Mouse (Mus musculus) hindbrain, embryonic 11.5 days (tissue): ENCODE data around the gene Syp. TPM values are rescaled to one million over a fixed set of nuclear protein-coding genes. Genes with fewer than 3 reads are reported as not detected.

Source experiments
- ATAC-seq: fragments of 200-750 bp; cut with Nextera tagmentation; 2 replicates; pipeline ENCODE4 v1.8.0; 2017; ENCODE audit warnings: mild to moderate bottlenecking, moderate TSS enrichment, moderate library complexity; ENCODE audit not compliant: low FRiP score
- DNase-seq: peaks from one replicate; pipeline ENCODE4 v3.0.0-alpha.2; 2015; ENCODE audit warnings: low spot score
- H3K27ac ChIP-seq: fragments of 300-500 bp; sonication (generic); 2 replicates; pipeline ENCODE4 v1.5.1; 2014; ENCODE audit warnings: mild to moderate bottlenecking, low read depth, low read length
- H3K27me3 ChIP-seq: fragments of 300-500 bp; sonication (generic); 2 replicates; pipeline ENCODE4 v1.6.1; 2014; ENCODE audit warnings: mild to moderate bottlenecking, low read length, moderate library complexity, mixed read lengths; ENCODE audit not compliant: control insufficient read depth, insufficient read depth
- H3K36me3 ChIP-seq: fragments of 300-500 bp; sonication (generic); 2 replicates; pipeline ENCODE4 v1.6.1; 2014; ENCODE audit warnings: mild to moderate bottlenecking, low read length, moderate library complexity, mixed read lengths; ENCODE audit not compliant: control insufficient read depth, insufficient read depth
- H3K4me1 ChIP-seq: fragments of 300-500 bp; sonication (generic); replicated peaks from 2 replicates; pipeline ENCODE4 v1.6.1; 2014; ENCODE audit warnings: low read length, mixed read lengths; ENCODE audit not compliant: control insufficient read depth, insufficient read depth
- H3K4me2 ChIP-seq: fragments of 300-500 bp; sonication (generic); replicated peaks from 2 replicates; pipeline ENCODE4 v1.6.1; 2014; ENCODE audit warnings: mild to moderate bottlenecking, low read depth, low read length
- H3K4me3 ChIP-seq: fragments of 300-500 bp; sonication (generic); 2 replicates; pipeline ENCODE4 v1.5.1; 2014; ENCODE audit warnings: low read depth, low read length
- H3K9ac ChIP-seq: fragments of 300-500 bp; sonication (generic); 2 replicates; pipeline ENCODE4 v1.6.1; 2014; ENCODE audit warnings: low read depth, low read length
- H3K9me3 ChIP-seq: fragments of 300-500 bp; sonication (generic); 2 replicates; pipeline ENCODE4 v1.6.1; 2016; ENCODE audit warnings: low read length; ENCODE audit not compliant: control insufficient read depth
- WGBS: fragments of 180-500 bp; shearing (Covaris S2); extraction: QIAGEN DNeasy Blood & Tissue Kit; methylation state at CpG from one replicate; pipeline ENCODE4 v1.1.7; 2014; 5-methylcytosine and 5-hydroxymethylcytosine counted together
- polyA plus RNA-seq: library from polyadenylated mRNA; unstranded; fragments of >200 nt; fragmentation: Nextera tagmentation; extraction: Ambion mirVana; gene quantifications from 2 replicates; pipeline ENCODE4 v1.2.1, GENCODE M21; 2014

Syp gene
- 13.9 and 14.5 TPM in 2 replicates for polyA plus RNA-seq

DNA sequence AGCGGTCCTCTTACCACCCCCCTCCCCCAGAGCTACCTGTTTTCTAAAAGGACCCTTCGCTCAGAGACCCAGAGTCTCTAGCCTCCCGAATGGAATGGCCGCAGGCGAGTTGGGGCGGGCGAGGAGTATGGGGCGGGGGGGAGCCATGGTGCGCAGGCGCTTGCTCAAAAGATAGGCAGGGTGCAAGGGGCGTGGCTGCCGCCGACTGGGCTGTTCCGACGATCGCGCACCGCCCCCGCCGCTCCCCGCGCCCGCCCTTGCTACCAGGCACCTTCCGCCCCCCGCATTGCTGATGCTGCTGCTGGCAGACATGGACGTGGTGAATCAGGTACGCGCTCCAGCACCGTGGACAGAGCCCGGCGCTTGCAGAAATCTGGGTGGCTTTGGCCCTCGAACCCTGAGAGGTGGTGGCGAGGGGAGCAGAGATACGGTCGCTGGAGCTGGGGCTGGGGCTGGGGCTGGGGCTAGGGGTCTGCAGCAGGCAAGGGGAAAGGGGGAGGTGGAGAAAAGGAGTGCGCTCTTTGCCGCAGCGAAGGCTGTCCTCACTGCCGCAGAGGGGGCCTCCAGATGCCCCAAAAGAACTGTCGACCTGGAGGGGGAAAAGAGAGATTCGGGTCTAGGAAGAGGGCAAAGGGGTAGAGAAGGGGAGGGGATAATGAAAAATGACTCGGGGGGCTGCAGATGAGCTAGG, at the start of gene Syp:
Syp (plus strand) TSS at position 71 of the 691 bp plus-strand sequence.
- WGBS, result 20% methylated on average over 22 of the region's 42 CpGs
- H3K4me2 ChIP-seq, result peak within 1 kb of the TSS; percentile 45
- no peaks in the 10 kb centered on the region for H3K4me1 ChIP-seq
- no peaks in the 10 kb centered on the region for H3K36me3 ChIP-seq
- H3K9ac ChIP-seq, result peak within 1 kb of the TSS; percentile 45
- ATAC-seq, result peak; percentile 83
- peak; percentile 86 for DNase-seq
- H3K27me3 ChIP-seq, result no peaks in the 10 kb centered on the region
- H3K4me3 ChIP-seq, result peak within 1 kb of the TSS; percentile 51
- no peaks in the 10 kb centered on the region for H3K9me3 ChIP-seq
- peak within 1 kb of the TSS; percentile 24; the same call in 1 of the 2 replicates for H3K27ac ChIP-seq

DNA sequence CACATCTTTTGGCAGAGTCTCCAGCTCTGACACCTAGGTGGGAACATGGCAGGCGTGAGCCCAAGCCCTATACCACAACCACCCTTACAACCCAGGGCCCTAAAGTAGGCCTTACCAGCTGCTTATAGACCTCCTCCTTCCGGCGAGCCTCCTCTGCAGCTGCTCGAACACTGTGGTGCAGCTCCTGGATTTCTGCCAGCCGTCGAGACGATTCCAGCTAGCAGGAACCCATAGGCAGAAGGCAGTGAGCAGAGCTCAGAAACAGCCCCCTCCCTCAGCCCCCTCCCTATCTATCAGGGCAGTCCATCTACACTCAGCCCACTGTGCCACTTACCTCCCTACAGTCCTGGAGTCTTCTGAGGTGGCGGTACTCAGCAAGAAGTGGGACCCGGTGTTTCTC, 42.9 kb upstream of the Syp start:
- no peaks in the 10 kb centered on the region for H3K36me3 ChIP-seq
- H3K9me3 ChIP-seq, result no peaks in the 10 kb centered on the region; the same call in 1 of the 2 replicates
- H3K4me3 ChIP-seq, result no peak overlapping the region
- ATAC-seq, result no peak
- no peaks in the 10 kb centered on the region for H3K4me1 ChIP-seq
- no peak overlapping the region for H3K9ac ChIP-seq
- DNase-seq, result no peak
- H3K27ac ChIP-seq, result no peak overlapping the region
- no peak overlapping the region for H3K4me2 ChIP-seq
- H3K27me3 ChIP-seq, result no peaks in the 10 kb centered on the region
- 95% methylated on average over 9 of the region's 9 CpGs for WGBS

DNA sequence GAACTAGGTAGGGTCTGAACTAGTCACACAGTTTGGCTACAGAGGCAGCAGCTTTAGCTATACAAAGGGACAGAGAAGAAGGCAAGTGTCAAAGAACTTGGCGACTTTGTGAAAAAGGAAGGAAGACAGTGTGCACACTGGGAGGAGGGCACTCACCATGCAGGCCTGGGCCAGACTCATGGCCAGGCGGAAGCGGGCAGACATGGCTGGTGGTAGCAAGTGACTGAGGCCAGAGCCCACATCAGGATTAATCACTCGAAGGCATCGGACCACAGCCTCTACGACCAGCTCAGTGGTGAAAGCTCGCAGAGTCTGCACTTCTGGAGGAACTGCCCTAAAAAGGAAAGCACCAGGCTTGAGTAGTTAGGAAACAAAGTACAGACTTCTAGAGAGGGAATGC, 34.3 kb upstream of the Syp start:
- DNase-seq, result no peak
- no peak overlapping the region for H3K9ac ChIP-seq
- no peak for ATAC-seq
- no peaks in the 10 kb centered on the region for H3K36me3 ChIP-seq
- H3K4me3 ChIP-seq, result no peak overlapping the region
- H3K4me1 ChIP-seq, result no peaks in the 10 kb centered on the region
- WGBS, result 92% methylated on average over 7 of the region's 7 CpGs
- no peak overlapping the region for H3K4me2 ChIP-seq
- no peaks in the 10 kb centered on the region for H3K27me3 ChIP-seq
- H3K9me3 ChIP-seq, result no peaks in the 10 kb centered on the region
- no peak overlapping the region for H3K27ac ChIP-seq

DNA sequence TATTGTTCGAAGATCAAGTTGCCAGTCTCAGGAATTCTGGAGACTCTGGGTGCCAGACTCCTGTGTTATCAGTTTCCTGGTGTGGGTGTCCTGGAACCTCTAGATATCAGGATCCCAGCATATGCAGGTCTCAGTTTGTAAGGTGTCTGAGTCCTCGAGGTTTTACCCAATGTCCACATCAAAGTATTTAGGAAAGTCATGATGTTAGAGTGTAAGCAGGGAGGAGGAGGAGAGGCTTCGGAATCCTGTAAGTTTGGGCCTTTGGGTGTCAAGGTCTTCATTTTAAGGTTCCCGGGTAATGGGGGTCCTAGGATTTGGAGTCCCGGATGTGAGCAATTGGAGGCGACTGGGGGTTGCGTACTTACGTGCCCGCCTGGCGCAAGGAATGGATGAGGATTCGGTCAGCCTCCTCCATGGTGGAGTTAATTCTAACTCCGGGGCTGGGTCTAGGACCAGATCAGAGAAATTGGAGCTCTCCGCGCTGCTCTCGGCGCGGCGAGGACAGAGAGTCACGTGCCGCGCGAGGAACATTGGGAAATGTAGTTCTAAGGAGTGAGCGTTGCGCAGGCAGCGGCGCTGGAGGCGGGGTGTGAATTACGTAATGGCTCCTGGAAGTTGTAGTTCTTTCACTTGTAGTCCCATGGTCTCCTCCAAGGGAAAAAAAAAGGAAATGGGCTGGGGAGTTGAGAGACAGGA, 33.2 kb upstream of the Syp start, which contains the start of gene Ccdc22:
Ccdc22 (minus strand) TSS at position 639 of the 696 bp plus-strand sequence.
- Histone ChIP-seq H3K27me3 (no peaks in the 10 kb centered on the region), H3K9me3 (no peaks in the 10 kb centered on the region), H3K9ac (0 out of 2 replicates have a peak within 1 kb of the TSS, but pooled peaks have one; percentile 40), H3K4me2 (peak within 1 kb of the TSS; percentile 36), H3K36me3 (no peaks in the 10 kb centered on the region), H3K4me3 (peak within 1 kb of the TSS; percentile 39), H3K27ac (no peak within 1 kb of the TSS), H3K4me1 (no peaks in the 10 kb centered on the region)
- ATAC-seq (peak; percentile 92), DNase-seq (peak; percentile 83)
- 18% methylated on average over 28 of the region's 28 CpGs for WGBS

DNA sequence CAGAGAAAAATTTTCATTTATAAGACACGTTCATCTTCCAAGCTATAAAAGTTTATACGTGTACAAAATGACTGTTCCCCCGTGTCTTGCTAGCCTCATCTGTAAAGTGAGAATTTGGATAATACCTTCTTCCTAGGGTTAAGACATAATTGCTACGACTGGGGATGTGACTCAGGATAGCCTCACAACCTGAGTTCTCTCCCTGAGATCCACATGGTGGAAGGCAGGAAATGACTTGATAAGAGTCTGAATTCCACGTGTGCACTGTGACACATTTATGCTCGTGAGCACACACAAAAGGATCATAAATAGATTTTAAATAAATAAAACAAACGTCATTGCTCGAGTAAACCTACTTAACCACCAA, 32.7 kb upstream of the Syp start:
- Histone ChIP-seq H3K36me3 (no peaks in the 10 kb centered on the region), H3K27me3 (no peaks in the 10 kb centered on the region), H3K4me1 (no peaks in the 10 kb centered on the region), H3K9ac (no peak overlapping the region), H3K4me3 (no peak overlapping the region), H3K4me2 (no peak overlapping the region), H3K27ac (no peak overlapping the region), H3K9me3 (no peaks in the 10 kb centered on the region)
- ATAC-seq (peak; percentile 65), DNase-seq (no peak)
- 55% methylated on average over 8 of the region's 8 CpGs for WGBS

DNA sequence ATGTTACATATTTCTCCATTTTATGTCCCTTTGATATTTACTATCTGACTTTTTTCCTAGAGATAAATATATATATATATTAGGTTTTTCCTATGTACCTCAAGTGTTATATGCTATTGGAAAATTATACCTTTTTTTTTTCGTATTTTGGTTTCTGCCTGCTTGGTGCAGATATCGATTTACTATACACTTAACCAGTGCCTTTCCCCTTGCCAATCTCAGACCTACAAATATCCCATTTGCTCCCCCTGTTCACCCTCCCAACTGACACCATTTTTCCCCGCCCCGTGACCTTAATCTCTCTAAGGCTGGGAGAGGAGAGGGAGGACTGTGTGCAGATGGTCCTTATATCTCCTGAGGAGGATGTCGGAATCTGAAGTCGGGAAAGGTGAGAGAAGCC, 31.5 kb upstream of the Syp start, which contains the start of gene Cacna1f:
Cacna1f (plus strand) TSS at position 301 of the 400 bp plus-strand sequence.
- 87% methylated on average over 6 of the region's 6 CpGs for WGBS
- H3K4me3 ChIP-seq, result no peak within 1 kb of the TSS
- H3K36me3 ChIP-seq, result no peaks in the 10 kb centered on the region
- H3K27ac ChIP-seq, result no peak within 1 kb of the TSS
- DNase-seq, result no peak
- H3K27me3 ChIP-seq, result no peaks in the 10 kb centered on the region
- H3K9me3 ChIP-seq, result no peaks in the 10 kb centered on the region
- no peak within 1 kb of the TSS for H3K9ac ChIP-seq
- H3K4me2 ChIP-seq, result no peak within 1 kb of the TSS
- H3K4me1 ChIP-seq, result no peaks in the 10 kb centered on the region
- no peak for ATAC-seq

DNA sequence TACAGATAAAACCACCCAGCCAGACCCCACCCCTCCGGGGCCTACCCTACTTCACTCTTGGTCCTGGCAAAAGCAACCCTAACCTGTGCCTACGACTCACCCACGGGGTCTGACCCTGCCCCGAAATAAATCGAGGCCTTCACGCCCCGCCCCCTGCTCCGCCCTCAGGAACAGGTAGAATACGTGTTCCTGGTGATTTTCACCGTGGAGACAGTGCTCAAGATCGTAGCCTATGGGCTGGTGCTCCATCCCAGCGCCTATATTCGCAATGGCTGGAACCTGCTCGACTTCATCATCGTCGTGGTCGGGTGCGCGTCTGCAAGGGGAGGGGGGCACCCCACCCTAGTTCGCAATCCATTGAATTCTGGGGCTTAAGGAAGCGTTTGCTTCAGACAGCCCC, 28.2 kb upstream of the Syp start:
- Histone ChIP-seq H3K27ac (no peak overlapping the region), H3K9me3 (no peaks in the 10 kb centered on the region), H3K36me3 (no peaks in the 10 kb centered on the region), H3K4me3 (peak overlapping the region; percentile 23), H3K27me3 (no peaks in the 10 kb centered on the region), H3K4me1 (no peaks in the 10 kb centered on the region), H3K9ac (0 out of 2 replicates have a peak overlapping the region, but pooled peaks have one; percentile 27), H3K4me2 (peak overlapping the region; percentile 67)
- ATAC-seq, result no peak
- WGBS, result 21% methylated on average over 21 of the region's 21 CpGs
- DNase-seq, result peak; percentile 0

DNA sequence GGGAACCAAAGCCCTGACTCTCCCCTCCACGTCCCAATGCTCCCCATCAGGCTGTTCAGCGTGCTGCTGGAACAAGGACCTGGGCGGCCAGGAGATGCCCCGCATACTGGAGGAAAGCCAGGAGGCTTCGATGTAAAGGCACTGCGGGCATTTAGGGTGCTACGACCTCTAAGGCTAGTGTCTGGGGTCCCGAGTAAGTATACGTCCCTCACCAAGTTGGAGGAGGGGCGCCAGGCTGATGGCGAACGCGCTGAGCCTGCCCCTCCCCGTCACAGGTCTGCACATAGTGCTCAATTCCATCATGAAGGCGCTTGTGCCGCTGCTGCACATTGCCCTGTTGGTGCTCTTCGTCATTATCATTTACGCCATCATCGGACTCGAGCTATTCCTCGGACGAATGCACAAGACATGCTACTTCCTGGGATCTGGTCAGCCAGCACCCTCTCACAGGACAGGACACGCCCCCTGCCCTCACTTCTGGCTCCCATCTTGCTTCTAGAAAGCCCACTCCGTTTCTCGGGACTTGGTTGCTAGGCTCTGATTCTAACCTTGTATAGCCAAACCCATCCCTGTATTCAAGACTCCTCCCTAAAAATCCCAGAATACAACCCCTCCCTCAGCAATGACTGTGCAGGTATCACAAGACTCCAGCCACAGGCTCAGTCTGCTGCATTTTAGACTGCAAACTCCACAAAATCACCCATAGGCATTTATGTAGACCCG, 27.6 kb upstream of the Syp start:
- WGBS, result 19% methylated on average over 26 of the region's 26 CpGs

More for the DNA sequence above, 27.6 kb upstream of the Syp start:
- H3K4me3 ChIP-seq, result peak overlapping the region; percentile 23
- 0 out of 2 replicates have a peak overlapping the region, but pooled peaks have one; percentile 27 for H3K9ac ChIP-seq
- H3K4me2 ChIP-seq, result peak overlapping the region; percentile 67
- no peaks in the 10 kb centered on the region for H3K36me3 ChIP-seq
- DNase-seq (peak; percentile 21), ATAC-seq (peak; percentile 53)
- H3K9me3 ChIP-seq, result no peaks in the 10 kb centered on the region
- no peaks in the 10 kb centered on the region for H3K27me3 ChIP-seq
- H3K4me1 ChIP-seq, result no peaks in the 10 kb centered on the region
- H3K27ac ChIP-seq, result no peak overlapping the region
